Mouse (Mus musculus) large intestine, adult 2 months (tissue): ENCODE results near the gene Lrrfip1. TPM values are rescaled to one million over a fixed set of nuclear protein-coding genes. Genes with fewer than 3 reads are reported as not detected.

Source experiments
- DNase-seq: peaks from one replicate; pipeline ENCODE4 v3.0.0-alpha.2; 2012; ENCODE audit warnings: low read depth, low spot score
- WGBS: fragments of 180-500 bp; shearing (Covaris S2); methylation state at CpG from one replicate; pipeline ENCODE4 v1.1.7; 2018; 5-methylcytosine and 5-hydroxymethylcytosine counted together
- polyA plus RNA-seq: library from polyadenylated mRNA; depleted of rRNA; stranded (reverse); fragments of >200 nt; gene quantifications from 2 replicates; pipeline ENCODE4 v1.2.3, GENCODE M21; 2012

Lrrfip1 gene
- polyA plus RNA-seq, 1 experiment, result 10.6 TPM

DNA sequence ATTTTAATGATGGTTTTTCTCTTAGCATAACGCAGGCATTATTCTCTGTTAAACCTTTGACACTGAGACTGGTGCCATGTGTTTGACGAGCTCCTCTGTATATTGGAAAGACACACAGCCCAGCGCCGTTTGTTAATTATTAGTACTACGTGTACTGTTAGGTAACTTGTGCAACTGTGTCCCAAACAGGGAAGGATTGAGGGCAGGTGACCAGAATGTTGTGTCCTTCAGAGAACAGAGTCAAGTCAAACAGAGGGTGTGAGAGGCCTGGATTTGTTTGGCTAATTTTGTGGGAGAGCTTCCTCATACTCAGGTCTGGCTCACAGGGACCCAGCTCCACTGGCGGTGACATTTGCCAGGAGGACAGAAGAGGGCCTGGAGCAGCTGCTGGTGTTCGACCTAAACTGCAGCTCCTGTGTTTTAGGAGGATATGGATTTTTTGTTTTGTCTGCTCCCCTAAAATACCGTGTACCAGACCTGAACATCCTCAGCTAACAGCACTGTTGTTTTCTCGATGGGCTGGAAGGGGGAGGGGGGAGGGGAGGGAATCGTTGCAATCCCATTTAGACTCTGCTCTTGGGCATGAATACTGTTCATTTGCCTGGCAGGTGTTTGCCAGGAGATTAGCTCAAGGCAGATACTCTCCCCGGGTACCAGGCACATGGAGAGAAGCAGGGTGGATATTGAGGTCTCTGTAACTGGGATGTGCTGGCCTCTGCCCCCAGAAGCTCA is 103.3 kb downstream of the Lrrfip1 start:
- WGBS, result 32% methylated on average over 11 of the region's 11 CpGs

DNA sequence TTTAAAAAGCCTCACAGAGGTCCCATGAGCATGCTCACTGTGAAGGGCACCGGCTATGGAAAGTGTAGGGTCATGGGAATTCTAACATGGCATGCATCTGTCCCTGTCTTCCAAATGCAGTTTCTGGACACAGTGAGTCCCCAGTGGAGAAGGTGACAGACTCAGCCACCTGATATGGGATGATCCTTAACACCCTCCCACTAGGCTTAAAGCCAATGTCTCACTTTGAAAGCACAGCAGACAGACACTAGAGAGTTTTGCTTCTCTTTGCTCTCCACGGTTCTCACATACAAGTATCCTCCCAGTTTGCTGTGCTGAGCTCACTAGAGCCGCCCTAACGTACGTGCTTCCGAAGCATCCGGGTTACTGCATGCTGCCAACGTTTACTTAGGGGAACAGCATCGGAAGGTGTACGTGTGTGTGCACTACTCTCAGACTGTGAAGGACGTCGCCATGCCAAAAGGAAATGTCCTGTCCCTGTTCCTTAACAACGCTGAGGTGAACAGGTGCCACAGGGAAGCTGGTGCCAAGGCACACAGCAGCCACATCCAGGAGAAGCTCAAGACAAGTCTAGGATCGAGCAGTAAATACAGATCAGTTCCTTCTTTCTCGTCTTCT is 104.9 kb downstream of the Lrrfip1 start:
- no peak for DNase-seq
- WGBS, result 37% methylated on average over 15 of the region's 15 CpGs

More for the DNA sequence above, 103.3 kb downstream of the Lrrfip1 start:
- no peak for DNase-seq

DNA sequence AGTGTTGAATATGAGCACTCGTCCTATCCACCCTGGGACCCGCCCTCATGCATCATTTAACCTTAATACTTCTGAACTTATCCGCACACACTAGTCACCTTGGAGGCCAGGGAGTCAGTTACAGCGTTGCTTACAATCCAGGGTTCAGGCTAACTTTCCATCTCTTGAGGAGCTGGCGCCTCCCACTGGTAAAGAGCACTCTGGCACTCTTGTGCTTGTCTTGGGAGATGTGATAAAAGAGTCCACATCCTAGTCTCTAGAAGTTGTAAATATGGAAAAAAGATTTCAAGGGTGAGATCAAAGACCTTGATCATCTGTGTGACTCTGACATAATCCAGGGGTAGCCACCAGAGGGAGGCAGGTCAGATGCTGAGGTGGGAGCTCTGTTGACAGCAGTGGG is 109.0 kb downstream of the Lrrfip1 start:
- DNase-seq, result no peak
- 76% methylated on average over 5 of the region's 5 CpGs for WGBS

DNA sequence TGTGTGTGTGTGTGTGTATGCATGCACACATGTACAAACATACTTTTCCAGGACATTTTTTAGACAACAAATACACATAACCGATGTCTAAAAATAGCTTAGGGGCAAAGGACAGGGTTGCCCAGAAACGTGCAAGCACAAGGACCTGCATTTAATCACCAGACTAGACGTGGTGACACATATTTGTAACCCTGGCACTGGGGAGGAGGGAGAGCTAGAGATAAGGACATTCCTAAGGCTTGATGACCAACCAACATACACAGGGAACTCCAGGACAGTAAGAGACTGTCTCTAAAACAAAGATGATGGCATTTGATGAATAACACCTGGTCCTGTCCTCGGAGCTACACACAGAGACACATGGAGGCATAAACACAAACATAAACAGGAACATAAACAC is 110.8 kb downstream of the Lrrfip1 start:
- WGBS, result 53% methylated on average over 4 of the region's 4 CpGs
- DNase-seq, result no peak

DNA sequence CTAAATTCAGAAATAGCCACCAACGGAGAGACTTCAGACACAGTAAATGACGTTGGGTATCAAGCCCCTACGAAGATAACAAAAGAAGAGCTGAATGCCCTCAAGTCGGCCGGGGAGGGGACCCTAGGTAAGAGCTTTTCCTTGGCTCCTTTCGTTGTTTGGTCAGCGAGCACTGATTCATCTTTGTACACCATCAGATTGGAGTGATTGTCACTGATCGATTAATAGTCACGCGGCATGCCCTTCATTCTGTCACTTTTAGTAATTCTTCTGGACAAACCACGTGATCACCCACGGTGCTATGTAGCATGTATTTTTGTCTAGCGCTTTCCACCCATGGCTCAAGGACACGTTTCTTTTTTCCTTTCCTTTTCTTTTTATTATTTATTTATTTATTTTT is 113.6 kb downstream of the Lrrfip1 start:
- 91% methylated on average over 14 of the region's 14 CpGs for WGBS
- no peak for DNase-seq

DNA sequence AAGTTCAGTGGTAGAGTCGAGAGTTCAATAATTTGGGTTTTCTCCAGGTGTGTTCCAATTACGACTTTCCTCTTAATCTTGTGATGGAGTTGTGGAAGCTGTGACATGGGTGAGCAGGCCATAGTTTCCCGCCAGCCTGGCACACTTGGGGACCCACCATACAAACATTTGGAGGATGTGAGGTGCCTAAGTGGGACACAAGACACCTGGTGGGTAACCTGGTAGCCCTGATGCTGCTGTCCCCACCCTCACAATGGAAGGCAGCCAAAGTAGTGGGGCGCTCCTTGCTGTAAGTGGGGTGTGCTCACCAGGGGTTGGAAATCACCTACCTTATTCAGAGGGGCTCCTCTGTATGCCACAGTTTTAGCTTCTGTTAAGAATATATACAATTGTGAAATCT is 114.1 kb downstream of the Lrrfip1 start:
- 81% methylated on average over 4 of the region's 4 CpGs for WGBS

DNA sequence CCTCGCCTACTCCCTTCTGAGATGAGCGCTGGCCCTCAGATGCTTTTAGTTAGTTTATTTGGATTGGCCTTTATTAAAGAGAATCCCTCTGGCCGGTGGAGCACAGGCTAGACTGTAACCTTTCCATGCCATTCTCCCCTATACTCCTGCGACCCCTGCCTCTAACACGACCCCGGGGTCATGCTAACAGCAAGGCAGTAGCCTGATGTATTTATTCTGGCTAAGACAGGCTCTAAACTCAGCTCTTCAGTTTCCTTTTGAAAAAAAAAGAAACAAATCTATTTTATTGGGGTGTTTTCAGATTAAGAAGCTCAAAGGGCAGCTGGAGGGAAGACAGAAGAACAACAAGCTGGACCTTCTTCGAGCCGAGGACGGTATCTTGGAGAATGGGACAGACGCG is 123.6 kb downstream of the Lrrfip1 start:
- 82% methylated on average over 11 of the region's 11 CpGs for WGBS
- no peak for DNase-seq

More for the DNA sequence above, 114.1 kb downstream of the Lrrfip1 start:
- DNase-seq, result no peak

DNA sequence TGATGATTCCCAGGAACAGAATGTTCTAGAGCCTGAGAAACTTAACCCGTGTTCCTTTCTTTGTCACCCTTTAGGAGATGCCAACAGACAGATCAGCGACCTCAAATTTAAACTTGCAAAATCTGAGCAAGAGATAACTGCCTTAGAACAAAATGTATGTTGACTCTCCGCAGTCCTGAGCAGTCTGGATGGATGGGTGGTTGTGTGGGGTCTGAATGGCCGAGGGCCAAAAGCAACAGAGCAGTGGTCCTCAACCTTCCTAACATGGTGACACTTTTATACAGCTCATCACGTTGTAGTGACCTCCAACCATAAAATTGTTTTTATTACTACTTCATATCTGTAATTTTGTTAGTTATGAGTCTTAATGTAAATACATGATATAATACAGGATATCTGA is 124.5 kb downstream of the Lrrfip1 start:
- WGBS, result 84% methylated on average over 5 of the region's 5 CpGs
- no peak for DNase-seq

DNA sequence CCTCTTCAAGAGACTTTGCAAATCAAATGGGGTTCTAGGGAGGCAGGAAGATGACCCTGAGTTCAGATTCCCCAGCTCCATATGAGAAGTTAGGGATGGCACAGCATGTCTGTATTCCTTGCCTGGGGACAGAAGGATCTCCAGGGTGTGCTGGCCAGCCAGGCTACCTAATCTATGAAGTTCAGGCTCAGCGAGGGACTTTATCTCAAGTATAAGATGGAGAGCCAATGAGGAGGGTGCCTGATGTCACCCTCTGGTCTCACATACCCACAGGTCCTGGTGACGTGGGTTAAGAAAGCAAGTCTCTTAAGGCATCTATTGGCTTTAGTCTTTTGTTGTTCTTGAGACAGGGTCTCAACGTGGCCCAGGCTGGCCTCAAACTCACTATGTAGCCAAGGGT is 124.9 kb downstream of the Lrrfip1 start:
- WGBS, result over 99% methylated on average over 3 of the region's 3 CpGs
- DNase-seq, result no peak

DNA sequence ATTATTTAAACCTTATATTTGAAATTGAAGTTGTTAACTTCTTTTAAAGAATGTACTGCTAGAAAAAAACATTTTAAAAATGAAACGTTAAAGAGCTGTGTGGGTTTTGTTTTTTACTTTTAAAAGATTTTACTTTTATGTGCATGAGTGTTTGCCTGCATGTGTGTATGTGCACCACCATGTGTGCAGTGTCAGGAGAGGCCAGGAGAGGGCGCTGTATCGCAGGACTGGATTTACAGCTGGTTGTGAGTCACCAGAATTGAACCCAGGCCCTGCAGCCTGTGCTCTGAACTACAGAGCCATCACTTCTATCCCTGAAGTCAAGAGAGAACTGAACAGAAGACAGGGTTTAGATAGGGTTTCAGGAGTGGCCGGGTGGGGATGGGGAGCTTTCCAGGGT is 130.3 kb downstream of the Lrrfip1 start:
- DNase-seq, result no peak
- WGBS, result 94% methylated on average over 4 of the region's 4 CpGs

DNA sequence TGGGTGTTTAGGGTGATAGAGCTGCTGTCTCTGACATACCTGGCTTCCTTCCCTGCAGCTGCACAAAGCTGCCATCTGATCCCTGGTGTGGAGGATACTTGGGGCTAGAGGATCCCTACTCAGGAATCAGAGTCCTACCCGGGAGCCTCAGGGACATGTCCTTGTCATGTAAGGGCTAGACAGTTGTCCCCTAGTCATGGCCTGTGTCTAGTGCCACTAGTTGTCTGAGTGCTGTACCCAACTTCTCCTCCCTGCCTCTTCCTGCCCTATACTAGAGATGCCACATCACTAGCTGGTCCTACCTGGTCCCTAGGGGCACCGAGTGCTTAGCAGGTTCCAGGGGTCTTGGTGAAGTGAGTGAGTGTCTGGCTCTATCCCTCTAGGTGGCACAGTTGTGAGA is 138.5 kb downstream of the Lrrfip1 start:
- WGBS, result 80% methylated on average over 2 of the region's 2 CpGs

DNA sequence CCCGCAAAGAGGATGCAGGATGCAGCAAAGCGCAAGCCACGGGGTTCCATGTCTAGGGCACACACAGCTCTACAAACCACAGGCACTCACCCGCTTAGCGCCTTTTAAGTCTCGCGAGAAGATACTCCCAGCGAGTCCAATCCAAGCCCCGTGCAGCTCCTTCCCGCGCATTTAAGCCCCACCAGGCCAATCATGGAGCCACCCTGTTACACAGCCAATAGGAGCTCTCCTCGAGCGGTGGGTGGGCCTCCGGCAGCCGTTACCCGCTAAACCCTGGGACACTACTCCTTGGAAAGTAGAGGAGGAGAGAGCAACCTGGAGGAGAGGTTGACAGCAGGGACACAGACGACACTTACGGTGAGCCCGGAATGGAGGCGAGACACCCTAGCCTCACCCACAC is 146.3 kb downstream of the Lrrfip1 start, which contains the start of gene Rbm44:
Gene Rbm44, plus strand, starts transcription at position 277 of the 400 bp plus-strand sequence.
- 67% methylated on average over 20 of the region's 20 CpGs for WGBS
- DNase-seq, result no peak

More for the DNA sequence above, 138.5 kb downstream of the Lrrfip1 start:
- no peak for DNase-seq

DNA sequence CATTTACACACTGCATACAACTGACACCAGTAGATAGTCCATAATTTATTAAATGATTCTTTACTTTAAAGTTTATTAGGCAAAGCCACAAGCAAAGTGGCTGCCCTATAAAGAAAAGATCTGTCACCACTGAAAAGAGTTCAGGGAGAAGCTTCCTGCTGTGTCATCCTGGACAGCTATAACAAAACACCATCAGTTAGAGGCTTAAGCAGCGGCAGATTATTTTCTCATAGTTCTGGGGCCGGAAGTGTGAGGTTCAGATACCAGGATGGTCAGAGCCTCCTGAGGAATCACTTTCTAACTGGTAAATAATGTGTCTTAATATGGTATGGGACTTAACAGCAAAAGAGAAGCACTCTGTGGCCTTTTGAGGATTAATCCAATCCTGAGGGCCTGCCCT is 153.0 kb downstream of the Lrrfip1 start:
- no peak for DNase-seq
- WGBS, result 67% methylated on average over 2 of the region's 2 CpGs

DNA sequence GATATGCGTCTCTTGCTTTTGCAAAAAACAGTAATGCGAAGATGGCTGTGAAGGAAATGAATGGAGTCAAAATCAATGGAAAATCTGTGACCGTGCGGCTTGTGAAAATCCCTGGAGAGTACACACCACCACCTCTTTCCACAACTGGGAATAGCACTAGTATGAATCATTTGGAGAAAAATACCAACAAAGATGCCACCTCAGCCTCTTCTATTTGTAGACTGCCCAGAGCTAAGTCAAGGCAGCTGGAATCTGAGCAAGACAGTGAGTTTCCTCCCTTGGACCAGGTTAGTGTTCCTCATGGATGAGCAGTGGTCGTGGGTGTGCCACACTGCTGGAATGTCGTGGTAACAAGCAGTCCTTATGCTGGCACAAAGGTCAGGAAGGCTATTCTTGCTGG is 168.3 kb downstream of the Lrrfip1 start:
- no peak for DNase-seq
- 68% methylated on average over 6 of the region's 6 CpGs for WGBS

DNA sequence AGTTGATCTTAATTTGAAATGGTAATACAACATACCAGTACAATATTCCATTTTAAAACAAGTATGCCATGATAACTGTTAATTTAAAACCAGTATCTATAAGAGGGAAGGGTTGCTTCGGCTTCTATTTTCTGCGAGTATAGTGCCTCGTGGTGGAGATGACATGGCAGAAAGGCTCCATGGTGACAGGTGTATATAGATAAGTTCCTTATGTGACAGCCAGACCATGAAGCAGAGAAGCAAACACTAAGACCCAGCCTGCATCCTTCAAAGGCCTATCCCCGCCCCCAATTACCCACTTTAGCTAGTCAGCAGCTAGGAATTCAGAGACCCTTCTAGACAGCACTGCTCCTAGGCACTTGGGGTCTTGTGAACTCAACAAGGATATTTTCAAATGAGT is 170.6 kb downstream of the Lrrfip1 start:
- no peak for DNase-seq
- 83% methylated on average over 4 of the region's 4 CpGs for WGBS

DNA sequence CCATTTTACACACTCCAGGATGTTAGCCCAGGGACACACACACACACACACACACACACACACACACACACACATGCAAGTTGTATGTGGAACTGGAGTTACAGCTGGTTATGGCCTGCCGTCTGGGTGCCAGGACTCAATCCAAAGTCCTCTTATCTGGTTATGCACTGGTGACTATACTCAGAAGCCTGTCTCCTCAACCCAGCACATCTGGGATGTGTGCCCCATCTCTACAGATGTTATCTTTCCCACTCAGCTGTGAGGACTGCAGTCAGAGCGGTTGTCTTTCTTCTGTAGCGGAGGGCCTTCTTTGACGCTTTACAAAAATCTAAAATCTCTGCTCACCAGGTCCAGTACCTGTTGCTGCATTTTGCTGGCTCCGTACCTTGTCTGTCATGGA is 176.3 kb downstream of the Lrrfip1 start:
- DNase-seq, result no peak
- 89% methylated on average over 5 of the region's 5 CpGs for WGBS

DNA sequence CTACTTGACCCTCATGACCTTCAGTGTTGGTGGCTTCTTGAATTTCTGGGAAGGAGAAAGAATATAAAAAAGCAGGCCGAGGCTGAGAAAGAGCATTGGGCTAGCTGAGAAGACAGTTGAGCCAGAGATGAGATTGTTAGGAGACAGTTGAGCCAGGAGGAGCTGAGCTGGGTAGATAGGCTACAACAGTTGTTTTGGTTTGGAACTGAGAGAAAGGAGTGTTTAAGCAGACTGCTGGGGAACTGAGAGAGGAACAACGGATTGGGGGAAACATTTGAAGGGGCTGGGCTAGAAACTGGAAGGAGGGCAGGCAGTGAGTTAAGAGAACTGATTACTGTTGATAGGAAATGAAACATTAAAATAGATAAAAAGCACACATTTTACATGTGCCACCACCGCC is 177.5 kb downstream of the Lrrfip1 start:
- no peak for DNase-seq
- 51% methylated on average over 3 of the region's 3 CpGs for WGBS

DNA sequence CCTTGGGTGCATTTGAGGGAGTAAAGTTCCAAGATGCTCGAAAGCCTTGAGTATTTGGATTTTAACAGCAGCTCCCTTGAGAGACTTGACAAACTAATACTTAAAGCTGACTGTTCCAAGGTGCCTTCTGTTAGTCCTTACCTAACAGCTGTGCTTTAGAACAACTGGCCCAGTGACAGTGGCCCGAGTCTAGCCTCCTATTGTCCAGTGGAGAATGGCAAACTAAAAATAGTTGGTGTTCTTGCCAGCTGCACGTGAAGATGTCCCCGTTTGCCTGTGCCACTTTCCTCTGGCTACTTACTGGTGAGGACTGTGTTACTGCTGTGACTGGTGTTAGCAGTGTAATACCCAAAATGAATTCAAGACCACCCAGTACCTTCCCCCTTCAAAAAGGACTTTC is 178.3 kb downstream of the Lrrfip1 start:
- DNase-seq, result no peak

More for the DNA sequence above, 178.3 kb downstream of the Lrrfip1 start:
- WGBS, result 72% methylated on average over 4 of the region's 4 CpGs
